Mouse (Mus musculus) neural tube, embryonic 12.5 days (tissue): ENCODE data around the gene Mdga1. TPM values are rescaled to one million over a fixed set of nuclear protein-coding genes. Genes with fewer than 3 reads are reported as not detected.

Source experiments
- ATAC-seq: fragments of 200-750 bp; cut with Nextera tagmentation; 2 replicates; pipeline ENCODE4 v1.8.0; 2017; ENCODE audit warnings: low read depth, mild to moderate bottlenecking, moderate TSS enrichment, moderate library complexity; ENCODE audit not compliant: low FRiP score
- H3K27ac ChIP-seq: fragments of 300-500 bp; sonication (generic); 2 replicates; pipeline ENCODE4 v1.5.1; 2016
- H3K27me3 ChIP-seq: fragments of 300-500 bp; sonication (generic); replicated peaks from 2 replicates; pipeline ENCODE4 v1.6.1; 2016; ENCODE audit warnings: mild to moderate bottlenecking
- H3K36me3 ChIP-seq: fragments of 300-500 bp; sonication (generic); 2 replicates; pipeline ENCODE4 v1.6.1; 2016; ENCODE audit warnings: mild to moderate bottlenecking
- H3K4me1 ChIP-seq: fragments of 300-500 bp; sonication (generic); 2 replicates; pipeline ENCODE4 v1.6.1; 2016
- H3K4me2 ChIP-seq: fragments of 300-500 bp; sonication (generic); replicated peaks from 2 replicates; pipeline ENCODE4 v1.6.1; 2016; ENCODE audit warnings: mild to moderate bottlenecking
- H3K4me3 ChIP-seq: fragments of 300-500 bp; sonication (generic); 2 replicates; pipeline ENCODE4 v1.5.1; 2016
- H3K9ac ChIP-seq: fragments of 300-500 bp; sonication (generic); 2 replicates; pipeline ENCODE4 v1.6.1; 2016; ENCODE audit warnings: mild to moderate bottlenecking
- H3K9me3 ChIP-seq: fragments of 300-500 bp; sonication (generic); 2 replicates; pipeline ENCODE4 v1.6.1; 2016; ENCODE audit warnings: mild to moderate bottlenecking
- WGBS: fragments of 180-500 bp; shearing (Covaris S2); methylation state at CpG from one replicate; pipeline ENCODE4 v1.1.7; 2016; 5-methylcytosine and 5-hydroxymethylcytosine counted together
- polyA plus RNA-seq: library from polyadenylated mRNA; unstranded; fragments of >200 nt; fragmentation: Nextera tagmentation; extraction: Ambion mirVana; gene quantifications from 2 replicates; pipeline ENCODE4 v1.2.1, GENCODE M21; 2016

Mdga1 gene
- polyA plus RNA-seq, 1 experiment from 2014 or later = 7.0 TPM

DNA sequence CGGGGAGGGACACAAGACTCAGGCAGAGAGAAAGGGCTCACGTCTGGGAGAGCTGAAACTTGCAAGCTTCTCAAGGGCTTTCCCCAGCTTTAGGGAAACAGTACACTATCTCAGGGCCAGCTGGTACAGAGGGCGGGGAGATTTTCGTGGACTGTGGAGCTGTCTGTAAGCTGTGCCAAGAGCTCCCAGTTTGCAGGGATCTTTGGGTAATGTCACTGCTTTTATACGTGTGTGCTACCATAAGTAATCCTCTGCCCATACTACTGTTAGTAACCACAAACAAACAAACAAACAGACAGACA lies 145.7 kb downstream of the Mdga1 start:
- Histone ChIP-seq H3K27me3 (no peaks in the 10 kb centered on the region), H3K27ac (no peak overlapping the region), H3K4me2 (no peak overlapping the region), H3K9ac (no peak overlapping the region), H3K4me3 (no peak overlapping the region), H3K36me3 (no peaks in the 10 kb centered on the region), H3K9me3 (no peaks in the 10 kb centered on the region), H3K4me1 (no peaks in the 10 kb centered on the region)
- no peak for ATAC-seq
- WGBS = 70% methylated on average over 5 of the region's 5 CpGs

DNA sequence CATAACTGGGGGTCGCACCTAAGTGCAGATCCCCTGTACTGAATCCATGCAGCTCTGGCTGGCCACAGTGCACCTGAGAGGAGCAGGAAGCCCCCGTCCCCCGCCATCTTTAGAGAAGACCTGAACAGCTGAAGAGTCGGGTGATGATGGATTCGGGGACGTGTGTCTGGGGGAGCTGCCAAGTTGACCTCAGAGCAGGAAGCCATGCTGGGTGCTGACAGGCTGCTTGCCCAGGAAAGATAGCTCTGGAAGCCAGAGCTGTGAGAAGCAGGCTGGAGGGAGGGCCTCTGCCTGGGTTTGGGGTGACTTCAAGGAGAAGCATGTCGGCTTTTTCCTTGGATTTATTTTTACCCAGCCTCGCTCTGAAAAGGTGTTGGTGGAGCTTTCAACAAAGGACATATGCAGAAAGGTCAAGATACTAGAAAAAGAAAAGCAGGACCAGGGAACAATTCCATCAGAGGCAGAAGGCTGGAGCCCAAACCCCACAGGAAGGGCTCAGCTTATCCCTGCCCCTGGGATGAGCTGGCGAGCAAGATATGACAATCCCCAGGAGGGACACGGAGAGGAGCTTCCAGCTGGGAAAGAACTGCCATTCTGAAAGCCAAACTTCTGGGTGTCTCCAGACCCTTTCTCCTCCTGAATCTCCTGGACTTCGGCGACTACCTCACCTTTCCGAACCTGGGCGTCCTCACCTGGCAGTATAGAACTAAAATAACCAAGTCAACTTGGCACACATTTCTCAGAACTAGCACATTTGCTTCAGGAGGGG lies 146.3 kb downstream of the Mdga1 start:
- ATAC-seq = no peak
- no peak overlapping the region for H3K9ac ChIP-seq
- WGBS = 76% methylated on average over 14 of the region's 14 CpGs
- no peaks in the 10 kb centered on the region for H3K36me3 ChIP-seq
- no peaks in the 10 kb centered on the region for H3K9me3 ChIP-seq
- no peak overlapping the region for H3K4me3 ChIP-seq
- no peak overlapping the region for H3K4me2 ChIP-seq
- H3K27me3 ChIP-seq = no peaks in the 10 kb centered on the region
- H3K4me1 ChIP-seq = 0 out of 2 replicates have a peak, but pooled peaks cover under 1% of the 10 kb centered on the region
- H3K27ac ChIP-seq = no peak overlapping the region

DNA sequence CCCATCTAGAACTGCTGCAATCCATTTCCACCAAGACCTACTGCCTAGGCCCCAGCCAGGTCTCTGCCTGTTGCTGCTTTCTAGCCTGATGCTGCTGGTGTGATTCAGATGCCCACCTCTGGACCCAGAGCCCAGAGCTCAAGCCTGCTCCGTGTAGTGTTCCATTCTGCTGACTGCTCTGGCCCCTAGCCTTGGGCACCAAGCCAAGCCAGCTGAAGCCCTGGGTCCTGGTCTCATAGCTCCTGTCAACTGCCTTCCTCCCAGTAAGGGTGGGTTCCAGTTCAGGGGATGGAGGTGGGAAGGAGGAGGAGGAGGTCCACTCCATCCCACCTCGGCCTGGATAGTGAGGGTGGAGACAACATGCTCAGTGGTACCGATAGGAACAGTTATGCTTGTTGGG lies 150.3 kb downstream of the Mdga1 start:
- no peak for ATAC-seq
- Histone ChIP-seq H3K4me1 (peaks cover 10% of the 10 kb centered on the region), H3K27ac (no peak overlapping the region), H3K36me3 (no peaks in the 10 kb centered on the region), H3K9ac (no peak overlapping the region), H3K4me3 (no peak overlapping the region), H3K27me3 (no peaks in the 10 kb centered on the region), H3K9me3 (no peaks in the 10 kb centered on the region), H3K4me2 (no peak overlapping the region)
- WGBS = 95% methylated on average over 3 of the region's 3 CpGs

DNA sequence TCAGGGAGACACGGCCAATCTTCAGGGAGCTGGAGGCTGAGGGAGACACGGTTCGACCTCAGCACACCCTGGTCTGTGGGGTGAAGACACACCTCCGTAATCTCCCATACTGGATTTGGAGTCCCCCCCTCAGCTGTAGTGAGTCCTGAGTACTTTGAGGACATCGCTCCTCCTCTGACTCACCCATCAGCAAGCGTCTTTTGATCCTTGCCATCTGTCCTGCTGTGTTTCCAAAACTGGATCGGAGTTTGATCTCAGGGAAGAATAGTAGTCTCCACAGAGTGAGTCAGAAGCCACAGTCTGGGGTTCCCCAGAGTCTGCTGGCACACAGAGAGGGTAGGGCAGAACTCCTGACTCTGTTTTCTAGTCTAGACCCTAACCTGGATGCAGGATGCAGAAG lies 150.9 kb downstream of the Mdga1 start:
- WGBS = 76% methylated on average over 7 of the region's 7 CpGs
- Histone ChIP-seq H3K27me3 (no peaks in the 10 kb centered on the region), H3K4me2 (no peak overlapping the region), H3K27ac (no peak overlapping the region), H3K36me3 (no peaks in the 10 kb centered on the region), H3K9me3 (no peaks in the 10 kb centered on the region), H3K4me1 (peaks cover 10% of the 10 kb centered on the region), H3K4me3 (no peak overlapping the region), H3K9ac (no peak overlapping the region)
- ATAC-seq = no peak

DNA sequence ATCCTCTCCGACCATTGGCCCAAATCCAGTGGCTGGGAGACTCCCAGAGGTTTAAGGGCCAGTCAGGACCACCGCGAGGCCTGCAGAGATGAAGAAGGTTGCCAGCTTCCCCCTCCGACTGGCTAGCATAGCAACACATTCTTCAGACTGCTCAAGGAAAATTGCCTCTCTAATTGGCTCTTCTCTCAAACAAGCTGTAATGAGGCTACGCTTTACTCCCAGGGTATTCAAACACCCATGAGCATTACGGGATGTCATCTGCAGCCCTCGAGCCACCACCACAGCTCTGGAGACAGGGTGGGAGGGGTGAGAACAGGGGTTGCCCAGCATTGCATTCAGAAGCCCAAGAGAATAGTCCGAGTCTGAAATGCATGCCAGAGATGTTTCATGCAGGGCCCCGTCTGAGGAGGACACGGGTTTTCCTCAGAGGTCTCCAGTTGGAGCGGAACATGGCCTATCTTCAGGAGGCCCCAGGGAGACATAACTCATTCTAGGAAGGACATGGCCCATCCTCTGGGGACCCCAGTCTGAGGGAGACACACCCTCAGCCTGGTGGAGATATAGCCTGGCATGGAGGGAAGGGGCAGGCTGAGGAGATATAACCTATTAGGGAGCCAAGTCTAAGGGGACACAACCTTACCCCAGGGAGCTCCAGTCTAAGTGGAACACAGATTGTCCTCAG lies 151.5 kb downstream of the Mdga1 start:
- 24% methylated on average over 11 of the region's 11 CpGs for WGBS
- H3K9me3 ChIP-seq = no peaks in the 10 kb centered on the region
- H3K36me3 ChIP-seq = no peaks in the 10 kb centered on the region
- ATAC-seq = no peak
- H3K4me1 ChIP-seq = peaks cover 10% of the 10 kb centered on the region
- H3K27ac ChIP-seq = no peak overlapping the region
- no peak overlapping the region for H3K9ac ChIP-seq
- no peaks in the 10 kb centered on the region for H3K27me3 ChIP-seq
- H3K4me3 ChIP-seq = no peak overlapping the region
- H3K4me2 ChIP-seq = no peak overlapping the region

DNA sequence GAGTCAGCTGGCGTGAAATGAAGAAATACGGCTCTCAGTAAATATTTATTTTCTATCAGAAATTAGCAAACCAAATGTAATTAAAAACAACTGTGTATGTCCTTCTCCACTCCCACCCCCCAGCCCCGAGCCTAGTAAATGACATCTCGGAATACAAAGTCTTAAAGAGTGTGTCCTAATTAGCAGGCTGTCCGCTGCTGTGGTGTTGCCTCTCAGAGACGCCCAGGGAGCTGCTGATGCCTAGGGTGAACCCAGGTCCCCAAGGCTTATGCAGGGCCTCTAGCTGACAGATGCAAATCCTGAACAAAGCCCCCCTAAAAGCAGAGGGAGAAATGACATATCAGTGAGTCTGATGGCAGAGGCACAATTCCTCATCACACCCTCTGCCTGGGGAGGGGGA lies 155.1 kb downstream of the Mdga1 start:
- WGBS = 38% methylated on average over 6 of the region's 6 CpGs
- Histone ChIP-seq H3K27me3 (no peaks in the 10 kb centered on the region), H3K4me2 (no peak overlapping the region), H3K9me3 (no peaks in the 10 kb centered on the region), H3K4me1 (peaks cover 10% of the 10 kb centered on the region), H3K27ac (no peak overlapping the region), H3K36me3 (no peaks in the 10 kb centered on the region), H3K4me3 (no peak overlapping the region), H3K9ac (no peak overlapping the region)
- ATAC-seq = no peak

DNA sequence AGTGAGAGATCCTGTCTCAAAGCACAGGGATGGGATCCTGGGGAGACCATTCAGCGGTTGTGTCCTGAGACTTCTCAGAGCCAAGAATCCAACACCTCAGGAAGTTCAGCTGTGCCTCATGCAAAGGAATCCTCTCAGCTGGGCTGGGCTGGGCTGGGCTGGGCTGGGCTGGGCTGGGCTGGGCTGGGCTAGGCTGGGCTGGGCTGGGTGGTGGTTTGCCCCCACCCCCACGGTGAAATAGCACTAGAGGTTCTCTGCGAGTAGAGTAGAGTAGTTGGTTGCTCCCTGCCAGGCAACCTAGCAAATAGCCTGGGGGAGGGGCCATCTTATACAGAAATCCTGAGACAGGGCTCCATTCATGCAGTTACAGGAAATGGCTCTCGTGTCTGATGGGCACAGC lies 156.6 kb downstream of the Mdga1 start:
- Histone ChIP-seq H3K4me1 (peaks cover 6% of the 10 kb centered on the region), H3K27me3 (no peaks in the 10 kb centered on the region), H3K9me3 (no peaks in the 10 kb centered on the region), H3K36me3 (no peaks in the 10 kb centered on the region), H3K4me2 (no peak overlapping the region), H3K9ac (no peak overlapping the region), H3K4me3 (no peak overlapping the region), H3K27ac (no peak overlapping the region)
- 24% methylated on average over 4 of the region's 4 CpGs for WGBS
- ATAC-seq = no peak

DNA sequence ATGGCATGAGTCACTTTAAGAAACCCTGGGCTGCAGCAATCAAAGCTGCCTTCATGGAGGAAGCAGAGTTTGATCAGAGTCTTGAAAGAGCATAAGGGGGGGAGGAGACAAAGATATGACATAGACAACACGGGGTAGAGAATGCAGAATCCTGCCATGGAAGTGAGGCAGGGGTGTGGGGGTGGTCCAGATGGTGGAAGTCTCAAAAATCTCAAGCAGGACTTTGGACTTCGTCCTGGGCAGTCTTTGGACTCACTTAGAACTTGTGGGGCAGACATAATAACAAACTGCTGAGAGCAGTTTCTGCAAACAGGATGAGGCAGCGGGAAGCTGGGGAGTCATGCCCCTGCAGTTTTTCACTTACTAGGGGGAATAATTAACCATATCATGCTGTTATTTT lies 166.3 kb downstream of the Mdga1 start:
- Histone ChIP-seq H3K27me3 (0 out of 2 replicates have a peak, but pooled peaks cover 4% of the 10 kb centered on the region), H3K4me1 (no peaks in the 10 kb centered on the region), H3K36me3 (no peaks in the 10 kb centered on the region), H3K9ac (no peak overlapping the region), H3K4me2 (no peak overlapping the region), H3K4me3 (no peak overlapping the region), H3K9me3 (0 out of 2 replicates have a peak, but pooled peaks cover 8% of the 10 kb centered on the region), H3K27ac (no peak overlapping the region)
- no peak for ATAC-seq
- 69% methylated on average over 3 of the region's 3 CpGs for WGBS

DNA sequence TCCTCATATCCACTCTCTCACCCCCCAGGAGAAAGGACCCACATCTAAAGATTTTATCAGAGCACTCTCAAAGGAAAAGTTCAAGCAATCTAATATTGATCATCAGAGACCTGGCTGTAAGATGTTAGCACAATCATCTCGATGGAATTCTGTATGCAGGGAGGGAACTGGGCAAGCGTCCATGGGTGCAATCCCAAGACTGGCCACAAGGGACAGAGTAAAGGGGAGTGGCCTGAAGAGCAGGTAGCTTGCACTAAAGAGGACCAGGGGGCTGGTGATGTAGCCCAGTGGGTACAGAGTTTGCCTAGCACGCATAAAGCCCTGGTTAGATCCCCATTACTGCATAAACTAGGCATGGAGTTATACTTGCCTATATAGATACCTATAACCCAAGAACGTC lies 168.5 kb downstream of the Mdga1 start:
- 27% methylated on average over 4 of the region's 4 CpGs for WGBS
- Histone ChIP-seq H3K27ac (no peak overlapping the region), H3K4me3 (no peak overlapping the region), H3K36me3 (no peaks in the 10 kb centered on the region), H3K9me3 (0 out of 2 replicates have a peak, but pooled peaks cover 8% of the 10 kb centered on the region), H3K4me2 (no peak overlapping the region), H3K27me3 (0 out of 2 replicates have a peak, but pooled peaks cover 4% of the 10 kb centered on the region), H3K9ac (no peak overlapping the region), H3K4me1 (peaks cover 6% of the 10 kb centered on the region)
- ATAC-seq = no peak

DNA sequence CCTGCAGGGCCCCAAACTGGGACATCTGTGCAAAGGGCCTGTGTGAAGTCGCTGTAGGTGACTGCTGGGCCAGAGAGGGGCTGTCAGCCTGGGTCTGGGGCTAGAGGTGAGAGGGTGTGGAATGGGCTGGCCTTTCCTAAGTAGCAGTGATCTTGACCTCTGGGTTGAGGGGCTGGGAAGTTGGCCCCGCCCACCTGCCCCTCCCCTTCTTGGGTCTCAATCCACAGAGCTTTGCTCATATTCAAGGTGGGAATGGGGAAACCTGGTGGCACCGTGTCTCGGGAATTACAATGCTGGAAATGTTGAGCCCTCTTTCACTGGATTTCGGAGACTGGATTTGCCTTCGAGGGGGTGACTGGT lies 169.8 kb downstream of the Mdga1 start:
- Histone ChIP-seq H3K4me3 (no peak overlapping the region), H3K9ac (no peak overlapping the region), H3K27ac (no peak overlapping the region), H3K4me1 (peaks cover 15% of the 10 kb centered on the region), H3K4me2 (no peak overlapping the region), H3K36me3 (no peaks in the 10 kb centered on the region), H3K9me3 (no peaks in the 10 kb centered on the region), H3K27me3 (0 out of 2 replicates have a peak, but pooled peaks cover 4% of the 10 kb centered on the region)
- no peak for ATAC-seq
- WGBS = 47% methylated on average over 6 of the region's 6 CpGs

DNA sequence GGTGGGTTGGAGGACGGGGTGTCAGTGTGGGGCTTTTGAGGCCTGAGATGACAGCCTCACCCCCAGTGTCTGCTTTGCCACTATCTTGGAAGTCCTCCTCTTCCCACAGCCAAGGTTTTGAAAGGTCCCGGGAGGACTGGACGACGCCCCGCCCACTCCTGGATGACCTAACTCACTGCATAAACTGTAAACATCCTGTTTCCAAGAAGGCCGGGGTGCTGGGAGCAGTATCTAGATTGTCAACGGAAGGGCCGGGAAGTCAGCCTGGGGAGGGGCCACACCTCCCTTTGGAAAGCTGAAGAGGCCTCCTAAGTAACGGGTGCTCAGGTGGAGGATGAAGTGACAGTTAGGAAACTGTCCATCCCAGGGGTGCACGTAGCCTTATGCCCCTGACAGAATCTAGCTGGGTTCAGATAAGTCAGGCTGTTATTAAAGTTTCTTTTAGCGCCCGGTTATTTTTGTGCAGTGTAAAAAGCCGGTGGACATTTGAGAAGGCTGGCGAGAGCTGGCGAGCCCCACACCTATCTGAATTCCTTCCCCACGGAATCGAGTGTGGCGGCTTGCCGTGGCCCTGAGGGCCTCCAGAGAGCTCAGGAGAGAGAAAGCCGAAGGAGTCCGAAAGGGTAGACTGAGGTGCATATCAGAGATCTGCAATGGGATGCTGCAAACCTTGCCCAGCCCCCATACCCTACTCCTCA lies 170.3 kb downstream of the Mdga1 start:
- Histone ChIP-seq H3K27me3 (0 out of 2 replicates have a peak, but pooled peaks cover 4% of the 10 kb centered on the region), H3K4me3 (no peak overlapping the region), H3K4me2 (no peak overlapping the region), H3K36me3 (no peaks in the 10 kb centered on the region), H3K4me1 (peaks cover 20% of the 10 kb centered on the region), H3K9ac (no peak overlapping the region), H3K27ac (no peak overlapping the region), H3K9me3 (no peaks in the 10 kb centered on the region)
- 72% methylated on average over 21 of the region's 21 CpGs for WGBS
- no peak for ATAC-seq

DNA sequence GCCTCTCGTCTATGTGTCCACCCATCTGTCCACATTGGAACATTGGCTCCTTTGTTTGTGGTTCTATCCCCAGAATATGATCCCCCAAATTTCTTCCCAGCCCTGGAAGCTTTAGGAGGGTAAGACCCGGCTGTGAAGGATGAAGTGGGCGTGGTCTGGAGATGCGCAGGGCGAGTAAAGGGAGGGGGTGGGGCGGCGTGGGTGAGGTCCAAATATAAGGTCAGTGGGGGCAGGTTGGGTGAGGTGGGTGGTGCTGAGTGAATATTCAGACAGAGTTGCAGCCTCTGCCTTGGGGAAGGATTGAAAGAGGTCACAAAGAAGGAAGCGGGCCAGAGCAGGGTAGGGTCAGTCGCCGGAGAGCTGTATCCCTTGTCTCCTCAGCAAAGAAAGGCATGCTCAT lies 171.7 kb downstream of the Mdga1 start:
- Histone ChIP-seq H3K36me3 (no peaks in the 10 kb centered on the region), H3K9ac (no peak overlapping the region), H3K4me1 (peaks cover 24% of the 10 kb centered on the region), H3K27ac (no peak overlapping the region), H3K4me2 (no peak overlapping the region), H3K9me3 (no peaks in the 10 kb centered on the region), H3K4me3 (no peak overlapping the region), H3K27me3 (0 out of 2 replicates have a peak, but pooled peaks cover 4% of the 10 kb centered on the region)
- 31% methylated on average over 10 of the region's 10 CpGs for WGBS
- ATAC-seq = no peak
